Mouse (Mus musculus) lung, postnatal 0 days (tissue): ENCODE measurements around the gene Mok.

Experiments used
- CTCF ChIP-seq: IDR thresholded peaks from 2 replicates; pipeline ENCODE4 v1.5.1; 2016; ENCODE audit warnings: antibody characterized with exemption, mild to moderate bottlenecking
- EP300 ChIP-seq: IDR thresholded peaks from 2 replicates; pipeline ENCODE4 v1.6.1; 2016; ENCODE audit warnings: antibody characterized with exemption, mild to moderate bottlenecking, control low read depth

DNA sequence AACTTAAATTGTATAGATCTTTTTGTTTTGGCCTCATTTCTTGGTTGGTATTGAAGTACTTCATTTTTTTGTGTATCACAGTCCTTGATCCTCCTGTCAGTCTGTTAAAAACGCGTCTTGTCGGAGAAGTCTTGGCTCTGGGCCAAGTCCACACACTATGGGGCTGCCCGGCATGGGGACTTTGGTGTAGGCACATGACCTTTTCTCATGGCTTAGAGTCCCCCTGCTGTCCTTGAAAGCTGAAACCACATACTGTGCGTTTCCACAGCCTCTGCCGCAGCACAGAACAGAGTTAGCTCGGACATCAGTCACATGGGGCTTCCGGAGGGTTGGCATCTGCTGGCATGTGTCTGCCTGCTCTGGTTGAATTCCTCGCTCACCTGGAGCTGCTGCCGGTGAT lies 36.5 kb downstream of the Mok start:
- no peak for TF ChIP-seq CTCF
- no peak for TF ChIP-seq EP300
